Mouse (Mus musculus): ENCODE results near the gene Cntnap2.
"Not testable (repeated sequence)": the region's sequence is repeated elsewhere in the genome, so short reads cannot be mapped to it uniquely, and the experiment has no call there.

Cntnap2 gene

GRCm38 (mm10) chr6:46240349-46240748 lies 1181.2 kb downstream of the Cntnap2 start:
- DNase-seq (ENCODE audit: low spot score in 2 of 2): no peak

- no peak for DNase-seq (ENCODE audit: low spot score in 2 of 2)
Measured at GRCm38 (mm10) chr6:46263171-46263570, 1204.0 kb downstream of the Cntnap2 start.

GRCm38 (mm10) chr6:46346946-46347345 lies 1287.8 kb downstream of the Cntnap2 start:
- DNase-seq (ENCODE audit: low spot score in 2 of 2): no peak

- DNase-seq (ENCODE audit: low spot score in 2 of 2): no peak
Measured at GRCm38 (mm10) chr6:46361091-46361490, 1301.9 kb downstream of the Cntnap2 start.

GRCm38 (mm10) chr6:46362156-46362555 lies 1303.0 kb downstream of the Cntnap2 start:
- DNase-seq (ENCODE audit: low spot score in 2 of 2): peak in 1 of 2 experiments; percentile 6

- no peak for DNase-seq (ENCODE audit: low spot score in 2 of 2)
Measured at GRCm38 (mm10) chr6:46398725-46399589, 1339.8 kb downstream of the Cntnap2 start.

- no peak for DNase-seq (ENCODE audit: low spot score in 2 of 2)
Measured at GRCm38 (mm10) chr6:46414154-46414553, 1355.0 kb downstream of the Cntnap2 start.

- no peak for DNase-seq (ENCODE audit: low spot score in 2 of 2)
Measured at GRCm38 (mm10) chr6:46414562-46414961, 1355.4 kb downstream of the Cntnap2 start.

- DNase-seq (ENCODE audit: low spot score in 2 of 2): no peak
Measured at GRCm38 (mm10) chr6:46419827-46420226, 1360.7 kb downstream of the Cntnap2 start.

- no peak for DNase-seq (ENCODE audit: low spot score in 2 of 2)
Measured at GRCm38 (mm10) chr6:46420349-46420748, 1361.2 kb downstream of the Cntnap2 start.

- DNase-seq (ENCODE audit: low spot score in 2 of 2): no peak
Measured at GRCm38 (mm10) chr6:46428231-46428630, 1369.1 kb downstream of the Cntnap2 start.

- DNase-seq (ENCODE audit: low spot score in 2 of 2): no peak
Measured at GRCm38 (mm10) chr6:46450917-46451638, 1391.9 kb downstream of the Cntnap2 start.

GRCm38 (mm10) chr6:46472683-46473082 lies 1413.5 kb downstream of the Cntnap2 start:
- DNase-seq (ENCODE audit: low spot score in 2 of 2): no peak

- no peak for DNase-seq (ENCODE audit: low spot score in 2 of 2)
Measured at GRCm38 (mm10) chr6:46484392-46484791, 1425.2 kb downstream of the Cntnap2 start.

- no peak for DNase-seq (ENCODE audit: low spot score in 2 of 2)
Measured at GRCm38 (mm10) chr6:46502786-46503185, 1443.6 kb downstream of the Cntnap2 start.

GRCm38 (mm10) chr6:46512841-46513240 lies 1453.7 kb downstream of the Cntnap2 start:
- DNase-seq (ENCODE audit: low spot score in 2 of 2): no peak

- not testable (repeated sequence) for DNase-seq (ENCODE audit: low spot score in 2 of 2)
Measured at GRCm38 (mm10) chr6:46537586-46537985, 1478.4 kb downstream of the Cntnap2 start.

- no peak for DNase-seq (ENCODE audit: low spot score in 2 of 2)
Measured at GRCm38 (mm10) chr6:46563470-46563869, 1504.3 kb downstream of the Cntnap2 start.

- DNase-seq (ENCODE audit: low spot score in 2 of 2): no peak
Measured at GRCm38 (mm10) chr6:46575055-46575454, 1515.9 kb downstream of the Cntnap2 start.

GRCm38 (mm10) chr6:46612365-46612764 lies 1553.2 kb downstream of the Cntnap2 start:
- DNase-seq (ENCODE audit: low spot score in 2 of 2): no peak

GRCm38 (mm10) chr6:46612872-46613271 lies 1553.7 kb downstream of the Cntnap2 start:
- no peak for DNase-seq (ENCODE audit: low spot score in 2 of 2)

GRCm38 (mm10) chr6:46669018-46669417 lies 1609.9 kb downstream of the Cntnap2 start:
- DNase-seq (ENCODE audit: low spot score in 2 of 2): no peak

- DNase-seq (ENCODE audit: low spot score in 2 of 2): no peak
Measured at GRCm38 (mm10) chr6:46675081-46675480, 1615.9 kb downstream of the Cntnap2 start.

Data from right cerebral cortex, adult 2 months (tissue).